Mouse (Mus musculus) CH12.LX (cell line): ENCODE measurements at regions not wholly inside any gene's neighbourhood (a gene's known extent, or its start where the extent isn't known, plus 50 kb on each side); places are given as distances from the start of the nearest gene placed in this dataset.
"Not testable (repeated sequence)": the region's sequence is repeated elsewhere in the genome, so short reads cannot be mapped to it uniquely, and the experiment has no call there.

Experiments used
- DNase-seq: peaks from one replicate; pipeline ENCODE4 v3.0.0-alpha.2; 2013; ENCODE audit errors: extremely low read depth
- H3K27ac ChIP-seq: 2 replicates; pipeline ENCODE4 v1.5.1; 2012; ENCODE audit warnings: low read depth, mild to moderate bottlenecking, control low read depth, moderate library complexity; ENCODE audit not compliant: insufficient read depth
- H3K27me3 ChIP-seq: replicated peaks from 2 replicates; pipeline ENCODE3; 2012; ENCODE audit warnings: inconsistent platforms
- H3K36me3 ChIP-seq, 2 experiments: replicated peaks in 1 of 2; 2 replicates each; pipeline versions ENCODE3 to v1.6.1; 2012; ENCODE audit warnings: inconsistent platforms in 1 of 2, low read length in 1 of 2, mild to moderate bottlenecking in 1 of 2, mixed read lengths in 1 of 2, moderate library complexity in 1 of 2; ENCODE audit not compliant: control insufficient read depth in 1 of 2, insufficient read depth in 1 of 2
- H3K4me1 ChIP-seq, 2 experiments: 2 replicates each; pipeline ENCODE4 v1.6.1; 2012; ENCODE audit warnings: inconsistent platforms in 1 of 2, moderate library complexity in 1 of 2; ENCODE audit not compliant: insufficient read depth in 2 of 2, control insufficient read depth in 1 of 2
- H3K4me2 ChIP-seq: 2 replicates; pipeline ENCODE4 v1.6.1; 2012; ENCODE audit warnings: low read depth, mild to moderate bottlenecking, control low read depth; ENCODE audit not compliant: poor library complexity, insufficient read depth, severe bottlenecking
- H3K4me3 ChIP-seq, 3 experiments: fragments of 150-350 bp in 1 of 3; sonication (generic) in 1 of 3; replicated peaks in 1 of 3; 2 replicates each; pipeline versions ENCODE3 to v1.5.1; 2011 to 2012; ENCODE audit warnings: low read depth in 2 of 3, low read length in 2 of 3, mild to moderate bottlenecking in 2 of 3, moderate library complexity in 2 of 3, control low read depth in 1 of 3, improper control_type of control experiment in 1 of 3, inconsistent platforms in 1 of 3, mixed read lengths in 1 of 3; ENCODE audit not compliant: poor library complexity in 1 of 3
- H3K79me2 ChIP-seq: replicated peaks from 2 replicates; pipeline ENCODE4 v1.6.1; 2012; ENCODE audit warnings: mild to moderate bottlenecking, moderate library complexity; ENCODE audit not compliant: control insufficient read depth, poor library complexity, insufficient read depth, severe bottlenecking; ENCODE audit errors: extremely low read depth
- H3K9ac ChIP-seq: 2 replicates; pipeline ENCODE4 v1.6.1; 2012; ENCODE audit warnings: low read depth, mild to moderate bottlenecking, control low read depth, moderate library complexity; ENCODE audit not compliant: insufficient read depth
- H3K9me3 ChIP-seq: replicated peaks from 2 replicates; pipeline ENCODE3; 2012; ENCODE audit warnings: low read length, inconsistent platforms, mixed read lengths
- CHD2 ChIP-seq: IDR thresholded peaks from 2 replicates; pipeline ENCODE4 v1.6.1; 2011; ENCODE audit warnings: low read length, improper control_type of control experiment
- ELF1 ChIP-seq: IDR thresholded peaks from 2 replicates; pipeline ENCODE4 v1.6.1; 2014; ENCODE audit warnings: low read depth, mild to moderate bottlenecking, inconsistent platforms, low read length, improper control_type of control experiment
- GABPA ChIP-seq: IDR thresholded peaks from 2 replicates; pipeline ENCODE4 v1.6.1; 2012; ENCODE audit warnings: low read depth, low read length, improper control_type of control experiment, inconsistent platforms; ENCODE audit not compliant: insufficient replicate concordance
- HCFC1 ChIP-seq: IDR thresholded peaks from 2 replicates; pipeline ENCODE4 v1.6.1; 2012; ENCODE audit warnings: low read depth, mild to moderate bottlenecking, inconsistent platforms, low read length, improper control_type of control experiment
- JUN ChIP-seq: IDR thresholded peaks from 2 replicates; pipeline ENCODE4 v1.6.1; 2011; ENCODE audit warnings: low read depth, mild to moderate bottlenecking, low read length, improper control_type of control experiment, moderate library complexity; ENCODE audit not compliant: insufficient read depth
- MAZ ChIP-seq: IDR thresholded peaks from 2 replicates; pipeline ENCODE4 v1.6.1; 2012; ENCODE audit warnings: low read depth, mild to moderate bottlenecking, inconsistent platforms, low read length, improper control_type of control experiment, moderate library complexity
- MEF2A ChIP-seq: IDR thresholded peaks from 2 replicates; pipeline ENCODE4 v1.6.1; 2014; ENCODE audit warnings: low read depth, mild to moderate bottlenecking, inconsistent platforms, low read length, improper control_type of control experiment, borderline replicate concordance
- NRF1 ChIP-seq: IDR thresholded peaks from 2 replicates; pipeline ENCODE4 v1.6.1; 2014; ENCODE audit warnings: low read depth, mild to moderate bottlenecking, inconsistent platforms, low read length, improper control_type of control experiment, moderate library complexity
- POLR2A ChIP-seq: IDR thresholded peaks from 2 replicates; pipeline ENCODE4 v1.6.1; 2011; ENCODE audit warnings: low read depth, mild to moderate bottlenecking, improper control_type of control experiment, low read length
- POLR2AphosphoS2 ChIP-seq: IDR thresholded peaks from 2 replicates; pipeline ENCODE4 v1.6.1; 2011; ENCODE audit warnings: low read depth, low read length, improper control_type of control experiment
- SMC3 ChIP-seq: IDR thresholded peaks from 2 replicates; pipeline ENCODE4 v1.6.1; 2011; ENCODE audit warnings: low read depth, low read length, improper control_type of control experiment
- TCF12 ChIP-seq: IDR thresholded peaks from 2 replicates; pipeline ENCODE4 v1.6.1; 2014; ENCODE audit warnings: low read depth, mild to moderate bottlenecking, inconsistent platforms, low read length, improper control_type of control experiment
- USF1 ChIP-seq: IDR thresholded peaks from 2 replicates; pipeline ENCODE4 v1.6.1; 2014; ENCODE audit warnings: low read depth, mild to moderate bottlenecking, inconsistent platforms, low read length, improper control_type of control experiment
- USF2 ChIP-seq: conservative IDR thresholded peaks from 2 replicates; pipeline ENCODE4 v1.6.1; 2011; ENCODE audit warnings: low read depth, low read length, improper control_type of control experiment
- ZC3H11A ChIP-seq: IDR thresholded peaks from 2 replicates; pipeline ENCODE4 v1.6.1; 2012; ENCODE audit warnings: low read depth, mild to moderate bottlenecking, inconsistent platforms, low read length, improper control_type of control experiment
- ZMIZ1 ChIP-seq: IDR thresholded peaks from 2 replicates; pipeline ENCODE4 v1.6.1; 2012; ENCODE audit warnings: low read depth, mild to moderate bottlenecking, inconsistent platforms, low read length, improper control_type of control experiment
- ZNF384 ChIP-seq: IDR thresholded peaks from 2 replicates; pipeline ENCODE4 v1.6.1; 2012; ENCODE audit warnings: low read depth, low read length, improper control_type of control experiment, inconsistent platforms
- dilution Hi-C: fragments of 300-500 bp; cut with MboI; formaldehyde crosslinking; loops from 2 replicates; pipeline ENCODE4 v1.14.3; 2020; ENCODE audit warnings: low sequenced_read_pairs; ENCODE audit not compliant: extremely low pct_unique_long_range_greater_than_20kb, extremely low pct_ligation_motif_present
- in situ Hi-C: fragments of 300-500 bp; cut with MboI; formaldehyde crosslinking; loops from 3 replicates; pipeline ENCODE4 v1.14.3; 2019; ENCODE audit warnings: low sequenced_read_pairs, low pct_ligation_motif_present, low pct_unique_long_range_greater_than_20kb, mixed read lengths

DNA sequence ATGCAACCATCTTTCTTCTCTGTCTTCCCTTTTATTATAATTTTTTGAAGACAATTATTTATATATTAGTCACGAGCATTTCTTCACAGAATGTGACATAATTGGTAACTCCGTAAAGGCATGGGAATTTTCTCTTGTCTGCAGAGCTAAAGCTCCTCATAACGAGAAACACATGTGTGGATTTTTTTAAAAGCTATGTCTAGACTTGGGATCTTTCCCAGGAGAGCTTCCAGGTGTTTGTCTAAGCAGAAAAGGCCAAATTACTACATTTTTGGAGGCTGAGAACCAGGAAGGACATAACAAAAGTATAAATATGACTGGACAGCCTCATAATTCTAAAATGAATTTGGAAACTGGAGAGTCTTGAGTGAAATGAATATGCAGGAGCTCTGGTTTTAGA is 125.2 kb upstream of the Tmc3 start:
- TF ChIP-seq MEF2A: no peak
- TF ChIP-seq ZNF384: no peak
- no peak for TF ChIP-seq USF1
- no peak for TF ChIP-seq MAZ
- TF ChIP-seq CHD2: no peak
- TF ChIP-seq GABPA: no peak
- TF ChIP-seq ZMIZ1: no peak
- no peak for TF ChIP-seq POLR2AphosphoS2
- TF ChIP-seq ELF1: no peak
- no peak for TF ChIP-seq NRF1
- no peak for TF ChIP-seq SMC3
- TF ChIP-seq, all 38 proteins: peak for 0
- Histone ChIP-seq H3K4me3 (no peak overlapping the region), H3K9me3 (no peaks in the 10 kb centered on the region), H3K27ac (no peak overlapping the region), H3K9ac (no peak overlapping the region), H3K27me3 (peaks cover 2% of the 10 kb centered on the region), H3K4me2 (no peak overlapping the region), H3K36me3 (no peaks in the 10 kb centered on the region), H3K79me2 (no peaks in the 10 kb centered on the region), H3K4me1 (no peaks in the 10 kb centered on the region)
- in situ Hi-C loops (no loop called here), dilution Hi-C loops (no loop called here)
- DNase-seq: no peak

DNA sequence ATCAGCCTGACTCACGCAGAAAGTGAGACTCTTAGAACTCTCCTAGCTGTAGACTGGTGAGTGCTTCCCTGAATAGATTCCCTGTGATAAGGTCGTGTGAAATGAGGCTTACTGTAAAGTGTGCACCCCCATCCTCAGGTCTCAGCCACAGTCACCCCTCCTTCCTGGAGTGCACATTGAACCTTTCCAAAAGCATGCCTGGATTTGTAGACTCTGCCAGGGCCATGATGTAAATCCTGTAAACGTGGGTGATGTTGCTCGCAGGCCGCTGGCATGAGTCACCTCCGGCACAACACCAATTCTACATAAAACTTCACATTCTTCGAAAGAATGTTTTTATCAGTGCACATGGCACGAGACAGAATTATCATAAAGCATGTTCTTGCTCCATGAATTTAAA is 117.7 kb upstream of the Tmc3 start:
- Histone ChIP-seq H3K79me2 (no peaks in the 10 kb centered on the region), H3K4me3 (no peak overlapping the region), H3K4me1 (peaks cover 0 to 11% of the 10 kb centered on the region in 2 experiments; a peak in 2 of 4 replicates), H3K9ac (no peak overlapping the region), H3K27ac (no peak overlapping the region), H3K36me3 (no peaks in the 10 kb centered on the region), H3K27me3 (no peaks in the 10 kb centered on the region), H3K9me3 (no peaks in the 10 kb centered on the region), H3K4me2 (no peak overlapping the region)
- dilution Hi-C loops (no loop called here), in situ Hi-C loops (no loop called here)
- DNase-seq: no peak
- TF ChIP-seq USF2: no peak
- no peak for TF ChIP-seq POLR2A
- no peak for TF ChIP-seq HCFC1
- TF ChIP-seq ZC3H11A: no peak
- no peak for TF ChIP-seq MEF2A
- TF ChIP-seq JUN: no peak
- no peak for TF ChIP-seq ZMIZ1
- TF ChIP-seq TCF12: no peak

- H3K4me3 ChIP-seq, DNase-seq, H3K36me3 ChIP-seq, H3K9me3 ChIP-seq, H3K27ac ChIP-seq, H3K4me2 ChIP-seq, H3K27me3 ChIP-seq, dilution Hi-C loops, H3K79me2 ChIP-seq, in situ Hi-C loops, H3K9ac ChIP-seq: not testable (repeated sequence)
- H3K4me1 ChIP-seq: peaks cover 0 to 19% of the 10 kb centered on the region in 2 experiments; a peak in 2 of 4 replicates
Measured at GRCm38 (mm10) chr7:83469856-83470255, 114.9 kb upstream of the Tmc3 start.
